ENCODE assay signal across 8 mouse cellular contexts in the genomic region with DNA sequence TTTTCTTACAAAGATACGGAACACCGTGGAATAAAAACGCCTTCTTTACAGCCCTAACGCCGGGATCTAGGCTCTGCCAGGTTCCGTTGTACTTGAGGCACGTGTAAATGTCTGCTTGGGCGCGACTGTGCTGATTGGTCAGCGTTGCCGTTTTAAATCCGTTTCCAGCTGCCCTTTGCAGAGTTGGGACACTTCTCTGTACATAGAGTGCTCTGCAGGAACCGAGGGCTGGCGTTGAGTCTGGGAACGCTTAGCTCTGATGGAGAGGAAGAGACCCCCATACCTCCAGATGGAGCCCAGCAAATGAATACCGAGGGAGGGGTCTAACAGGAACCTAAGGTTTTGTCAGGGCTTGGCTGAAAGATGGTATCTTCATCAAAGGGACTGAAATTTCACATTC. TPM values are rescaled to one million over a fixed set of nuclear protein-coding genes. Genes with fewer than 3 reads are reported as not detected.
DNase-seq lines count a peak whose midpoint lies in the region; ATAC-seq lines count a peak whose summit lies in the region.

No protein-coding gene starts in this region.

- peak overlapping the region; percentile 83 for H3K4me3 ChIP-seq in forebrain, embryonic 13.5 days
- peak overlapping the region; percentile 98 for H3K4me3 ChIP-seq in intestine, embryonic 16.5 days (ENCODE audit: low read length)

- no peak overlapping the region; the same call in 1 of the 2 replicates for H3K9ac ChIP-seq in forebrain, embryonic 13.5 days
- H3K9ac ChIP-seq in intestine, embryonic 16.5 days (ENCODE audit: low read depth, low read length): peak overlapping the region; percentile 97

- H3K36me3 ChIP-seq in forebrain, embryonic 13.5 days (ENCODE audit: poor library complexity, severe bottlenecking): no peaks in the 10 kb centered on the region
- no peaks in the 10 kb centered on the region for H3K36me3 ChIP-seq in intestine, embryonic 16.5 days (ENCODE audit: control insufficient read depth, insufficient read depth, low read length)

- ATAC-seq in forebrain, embryonic 13.5 days: no peak
- ATAC-seq in intestine, embryonic 16.5 days: peak; percentile 14; the same call in 1 of the 2 replicates

- peak overlapping the region; percentile 88 for H3K4me2 ChIP-seq in forebrain, embryonic 13.5 days
- peak overlapping the region; percentile 97 for H3K4me2 ChIP-seq in intestine, embryonic 16.5 days (ENCODE audit: low read depth, low read length)

- no peak overlapping the region for H3K27ac ChIP-seq in forebrain, embryonic 13.5 days
- no peak overlapping the region; the same call in 1 of the 2 replicates for H3K27ac ChIP-seq in intestine, embryonic 16.5 days (ENCODE audit: low read length)

- no peaks in the 10 kb centered on the region for H3K9me3 ChIP-seq in forebrain, embryonic 13.5 days (replicated peaks)
- H3K9me3 ChIP-seq in intestine, embryonic 16.5 days (ENCODE audit: control insufficient read depth, low read length): no peaks in the 10 kb centered on the region

- H3K4me1 ChIP-seq in forebrain, embryonic 13.5 days: peaks cover 47% of the 10 kb centered on the region
- H3K4me1 ChIP-seq in intestine, embryonic 16.5 days (ENCODE audit: control insufficient read depth, insufficient read depth, low read length): peaks cover 1% of the 10 kb centered on the region

- H3K27me3 ChIP-seq in forebrain, embryonic 13.5 days: peaks cover 3% of the 10 kb centered on the region; the same call in 1 of the 2 replicates
- H3K27me3 ChIP-seq in intestine, embryonic 16.5 days (replicated peaks; ENCODE audit: control insufficient read depth, insufficient read depth, low read length): no peaks in the 10 kb centered on the region

- DNase-seq in urinary bladder, postnatal 14 days (ENCODE audit: low spot score): peak; percentile 4
- DNase-seq in urinary bladder, postnatal 10 days (ENCODE audit: low spot score): no peak
- DNase-seq in mesoderm, embryonic 11.5 days (ENCODE audit: low read depth, low spot score): peak; percentile 77
- no peak for DNase-seq in cerebellum, postnatal 25 days
- no peak for DNase-seq in frontal cortex, postnatal 25 days (ENCODE audit: low spot score in 2 of 2)
- no peak for DNase-seq in layer of hippocampus, adult 9-10 months (ENCODE audit: low spot score)

- WGBS in forebrain, embryonic 13.5 days: under 1% methylated on average over 16 of the region's 16 CpGs
- WGBS in intestine, embryonic 16.5 days: under 1% methylated on average over 16 of the region's 16 CpGs

RNA-seq across cellular contexts. Expression of gene Hmga2, which starts 1.9 kb away (rescaled TPM):
- 12.1 and 15.1 TPM in 2 replicates for polyA plus RNA-seq in forebrain, embryonic 13.5 days (2015; fragmentation: Nextera tagmentation; extraction: Ambion mirVana)
- 18.6 and 21.1 TPM in 2 replicates for polyA plus RNA-seq in intestine, embryonic 16.5 days (2015; fragmentation: Nextera tagmentation; extraction: Ambion mirVana)

Comparison
In these comparisons a context has a peak if more than half of its experiments do, and no peak if none do; other contexts are left out.
1. DNase-seq: peak in urinary bladder, postnatal 14 days (single experiment) and mesoderm, embryonic 11.5 days (single experiment); none in urinary bladder, postnatal 10 days (single experiment), cerebellum, postnatal 25 days (0 of 2), frontal cortex, postnatal 25 days (0 of 2) and layer of hippocampus, adult 9-10 months (single experiment).